Mouse (Mus musculus) liver, embryonic 16.5 days (tissue): ENCODE measurements around the gene Bpifa5. TPM values are rescaled to one million over a fixed set of nuclear protein-coding genes. Genes with fewer than 3 reads are reported as not detected.

Source experiments
- polyA plus RNA-seq: library from polyadenylated mRNA; unstranded; fragments of >200 nt; fragmentation: Nextera tagmentation; extraction: Ambion mirVana; gene quantifications from 2 replicates; pipeline ENCODE4 v1.2.1, GENCODE M21; 2015

Bpifa5 gene
- polyA plus RNA-seq, 1 experiment from 2014 or later: not detected

Other genes with a start within 250 kb of the Bpifa5 start
- gene Bpifb3, start 244.4 kb upstream of the Bpifa5 start, polyA plus RNA-seq: not detected in 2 replicates
- gene Bpifb4, start 224.4 kb upstream of the Bpifa5 start, polyA plus RNA-seq: 0.09 TPM in 1 of 2 replicates, not detected in the other
- gene Bpifa6, start 187.7 kb upstream of the Bpifa5 start, polyA plus RNA-seq: not detected in 2 replicates
- gene Bpifa2, start 154.3 kb upstream of the Bpifa5 start, polyA plus RNA-seq: not detected in 2 replicates
- not detected in 2 replicates for gene Bpifa3, start 32.3 kb upstream of the Bpifa5 start, polyA plus RNA-seq
- gene Bpifa1, start 19.7 kb upstream of the Bpifa5 start, polyA plus RNA-seq: 0.13 TPM in 1 of 2 replicates, not detected in the other
- gene Bpifb1, start 28.2 kb downstream of the Bpifa5 start, polyA plus RNA-seq: 0.37 and 0.97 TPM in 2 replicates
- not detected in 2 replicates for gene Bpifb5, start 61.1 kb downstream of the Bpifa5 start, polyA plus RNA-seq
- gene Bpifb9a, start 95.2 kb downstream of the Bpifa5 start, polyA plus RNA-seq: not detected in 2 replicates
- not detected in 2 replicates for gene Bpifb9b, start 144.6 kb downstream of the Bpifa5 start, polyA plus RNA-seq
- gene Cdk5rap1, start 210.4 kb downstream of the Bpifa5 start, polyA plus RNA-seq: 13.3 and 14.9 TPM in 2 replicates
- gene Snta1, start 245.5 kb downstream of the Bpifa5 start, polyA plus RNA-seq: 3.1 and 3.4 TPM in 2 replicates